Mouse (Mus musculus) heart, adult 2 months (tissue): ENCODE measurements at regions not wholly inside any gene's neighbourhood (a gene's known extent, or its start where the extent isn't known, plus 50 kb on each side); places are given as distances from the start of the nearest gene placed in this dataset.
A peak's percentile ranks its signal among the peaks of the same experiment; 100 is the strongest.

Experiments
- DNase-seq, 2 experiments: peaks; one replicate each; pipeline ENCODE4 v3.0.0; 2021
- H3K27ac ChIP-seq: fragments of 200-600 bp; 2 replicates; pipeline ENCODE4 v1.8.1; 2022
- H3K27me3 ChIP-seq: fragments of 200-500 bp; 2 replicates; pipeline ENCODE4 v1.6.1; 2012; ENCODE audit warnings: mild to moderate bottlenecking, low read length, inconsistent platforms, mixed read lengths; ENCODE audit not compliant: control insufficient read depth, insufficient read depth
- H3K36me3 ChIP-seq: fragments of 200-500 bp; 2 replicates; pipeline ENCODE4 v1.6.1; 2012; ENCODE audit warnings: low read length, inconsistent platforms; ENCODE audit not compliant: control insufficient read depth, insufficient read depth
- H3K4me1 ChIP-seq: fragments of 200-500 bp; 2 replicates; pipeline ENCODE4 v1.6.1; 2011; ENCODE audit warnings: low read length; ENCODE audit not compliant: control insufficient read depth, insufficient read depth
- H3K4me3 ChIP-seq: fragments of 200-600 bp; 2 replicates; pipeline ENCODE4 v1.8.1; 2022
- H3K79me2 ChIP-seq: fragments of 200-500 bp; replicated peaks from 2 replicates; pipeline ENCODE4 v1.6.1; 2012; ENCODE audit warnings: mild to moderate bottlenecking, inconsistent platforms, low read length, moderate library complexity, mixed read lengths; ENCODE audit not compliant: control insufficient read depth, insufficient read depth
- H3K9ac ChIP-seq: fragments of 200-500 bp; 2 replicates; pipeline ENCODE4 v1.6.1; 2012; ENCODE audit warnings: low read depth, mild to moderate bottlenecking, control low read depth, inconsistent platforms, low read length, mixed read lengths
- CTCF ChIP-seq: fragments of 200-600 bp; IDR thresholded peaks from 2 replicates; pipeline ENCODE4 v1.8.1; 2022; ENCODE audit warnings: antibody characterized with exemption, mild to moderate bottlenecking, moderate library complexity
- EP300 ChIP-seq: fragments of 200-500 bp; IDR thresholded peaks from 2 replicates; pipeline ENCODE4 v1.6.1; 2011; ENCODE audit warnings: low read depth, low read length, control low read depth; ENCODE audit not compliant: insufficient read depth
- POLR2A ChIP-seq: fragments of 200-500 bp; IDR thresholded peaks from 2 replicates; pipeline ENCODE4 v1.6.1; 2011; ENCODE audit warnings: mild to moderate bottlenecking, low read depth, low read length, control low read depth; ENCODE audit not compliant: insufficient read depth
- WGBS: fragments of 180-500 bp; shearing (Covaris S2); methylation state at CpG from one replicate; pipeline ENCODE4 v1.1.7; 2018; 5-methylcytosine and 5-hydroxymethylcytosine counted together
- intact Hi-C: fragments of 180-260 bp; cut with DNase I; formaldehyde crosslinking; loops from one replicate; pipeline ENCODE4 v1.15.1; 2025

GRCm38 (mm10) chr1:63916907-63917650 is 148.0 kb upstream of the 4933402D24Rik start:
- Histone ChIP-seq H3K27ac (no peak overlapping the region), H3K36me3 (no peaks in the 10 kb centered on the region), H3K4me3 (no peak overlapping the region), H3K4me1 (no peaks in the 10 kb centered on the region), H3K27me3 (no peaks in the 10 kb centered on the region), H3K9ac (no peak overlapping the region), H3K79me2 (no peaks in the 10 kb centered on the region)
- intact Hi-C loops, result no loop called here
- 80% methylated on average over 7 of the region's 7 CpGs for WGBS
- TF ChIP-seq POLR2A (no peak), CTCF (no peak), EP300 (no peak)
- no peak for DNase-seq

GRCm38 (mm10) chr1:63910765-63911164 is 141.7 kb upstream of the 4933402D24Rik start:
- no peaks in the 10 kb centered on the region for H3K36me3 ChIP-seq
- H3K4me1 ChIP-seq, result no peaks in the 10 kb centered on the region
- no peak overlapping the region for H3K27ac ChIP-seq
- H3K79me2 ChIP-seq, result no peaks in the 10 kb centered on the region
- no peak for TF ChIP-seq POLR2A
- no peak for TF ChIP-seq CTCF
- TF ChIP-seq EP300, result no peak
- 81% methylated on average over 3 of the region's 3 CpGs for WGBS
- intact Hi-C loops, result no loop called here
- no peaks in the 10 kb centered on the region for H3K27me3 ChIP-seq
- DNase-seq, result no peak
- H3K4me3 ChIP-seq, result no peak overlapping the region
- no peak overlapping the region for H3K9ac ChIP-seq

GRCm38 (mm10) chr1:63909191-63909590 is 140.1 kb upstream of the 4933402D24Rik start:
- intact Hi-C loops, result no loop called here
- Histone ChIP-seq H3K9ac (no peak overlapping the region), H3K36me3 (no peaks in the 10 kb centered on the region), H3K4me3 (no peak overlapping the region), H3K27ac (no peak overlapping the region), H3K27me3 (no peaks in the 10 kb centered on the region), H3K79me2 (no peaks in the 10 kb centered on the region), H3K4me1 (no peaks in the 10 kb centered on the region)
- WGBS, result 59% methylated on average over 2 of the region's 2 CpGs
- no peak for DNase-seq
- TF ChIP-seq CTCF, result no peak
- TF ChIP-seq EP300, result no peak
- no peak for TF ChIP-seq POLR2A

GRCm38 (mm10) chr1:63903620-63904019 is 134.6 kb upstream of the 4933402D24Rik start:
- Histone ChIP-seq H3K4me1 (peaks cover 2% of the 10 kb centered on the region), H3K4me3 (no peak overlapping the region), H3K27ac (no peak overlapping the region), H3K27me3 (no peaks in the 10 kb centered on the region), H3K9ac (no peak overlapping the region), H3K36me3 (peaks cover 3% of the 10 kb centered on the region), H3K79me2 (no peaks in the 10 kb centered on the region)
- no peak for DNase-seq
- intact Hi-C loops, result no loop called here
- 83% methylated on average over 4 of the region's 4 CpGs for WGBS
- TF ChIP-seq CTCF, result no peak
- TF ChIP-seq POLR2A, result no peak
- TF ChIP-seq EP300, result no peak

GRCm38 (mm10) chr1:63903201-63903600 is 134.1 kb upstream of the 4933402D24Rik start:
- peak in 1 of 2 experiments; percentile 6 for DNase-seq
- peaks cover 2% of the 10 kb centered on the region for H3K4me1 ChIP-seq
- peaks cover 3% of the 10 kb centered on the region for H3K36me3 ChIP-seq
- no peak overlapping the region for H3K27ac ChIP-seq
- intact Hi-C loops, result no loop called here
- no peaks in the 10 kb centered on the region for H3K79me2 ChIP-seq
- no peak overlapping the region for H3K9ac ChIP-seq
- no peak overlapping the region for H3K4me3 ChIP-seq
- TF ChIP-seq CTCF (no peak), EP300 (no peak), POLR2A (no peak)
- H3K27me3 ChIP-seq, result no peaks in the 10 kb centered on the region
- 38% methylated on average over 3 of the region's 3 CpGs for WGBS

- TF ChIP-seq POLR2A (no peak), CTCF (no peak), EP300 (no peak)
- DNase-seq, result peak in 1 of 2 experiments; percentile 39
- Histone ChIP-seq H3K79me2 (no peaks in the 10 kb centered on the region), H3K27me3 (no peaks in the 10 kb centered on the region), H3K36me3 (peaks cover 3% of the 10 kb centered on the region), H3K27ac (no peak overlapping the region), H3K4me1 (peaks cover 2% of the 10 kb centered on the region), H3K9ac (no peak overlapping the region), H3K4me3 (no peak overlapping the region)
- intact Hi-C loops, result no loop called here
- WGBS, result 3% methylated on average over 1 of the region's 1 CpGs
Measured at GRCm38 (mm10) chr1:63902391-63902790, 133.3 kb upstream of the 4933402D24Rik start.
